Mouse (Mus musculus): ENCODE measurements around the gene Adrm1.

Gene Adrm1

DNA sequence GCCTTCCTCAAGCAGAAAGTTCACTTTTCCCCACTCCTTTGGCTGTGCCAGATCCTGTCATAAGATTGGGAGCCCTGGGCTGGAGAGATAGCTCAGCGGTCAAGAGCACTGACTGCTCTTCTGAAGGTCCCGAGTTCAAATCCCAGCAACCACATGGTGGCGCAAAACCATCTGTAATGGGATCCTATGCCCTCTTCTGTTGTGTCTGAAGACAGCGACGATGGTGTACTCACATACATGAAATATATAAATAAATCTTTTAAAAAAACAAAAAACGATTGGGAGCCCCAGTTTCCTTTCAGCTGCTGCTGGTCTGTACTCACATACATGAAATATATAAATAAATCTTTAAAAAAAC, 13.4 kb downstream of the Adrm1 start:
- no peak for DNase-seq (ENCODE audit: low spot score in 2 of 2)

DNA sequence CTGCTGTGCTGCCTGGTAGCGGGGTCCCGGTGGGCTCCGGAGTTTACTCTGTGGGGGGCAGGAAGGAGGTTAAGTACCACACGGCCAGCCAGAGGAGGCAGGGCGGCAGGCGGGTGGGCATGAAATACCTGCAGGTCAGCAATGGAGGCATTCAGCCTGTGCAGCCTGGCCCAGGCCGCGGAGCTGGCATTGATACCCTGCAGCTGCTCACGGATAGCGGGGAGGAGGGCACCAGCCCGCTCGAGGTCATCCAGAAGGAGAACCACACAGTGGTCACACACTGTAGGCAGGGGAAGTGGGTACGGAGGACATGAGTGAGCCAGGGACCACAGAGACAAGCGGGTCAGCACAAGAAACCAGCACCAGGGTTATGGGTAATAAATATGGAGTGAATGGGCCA, 14.4 kb downstream of the Adrm1 start:
- no peak for DNase-seq (ENCODE audit: low spot score in 2 of 2)

DNA sequence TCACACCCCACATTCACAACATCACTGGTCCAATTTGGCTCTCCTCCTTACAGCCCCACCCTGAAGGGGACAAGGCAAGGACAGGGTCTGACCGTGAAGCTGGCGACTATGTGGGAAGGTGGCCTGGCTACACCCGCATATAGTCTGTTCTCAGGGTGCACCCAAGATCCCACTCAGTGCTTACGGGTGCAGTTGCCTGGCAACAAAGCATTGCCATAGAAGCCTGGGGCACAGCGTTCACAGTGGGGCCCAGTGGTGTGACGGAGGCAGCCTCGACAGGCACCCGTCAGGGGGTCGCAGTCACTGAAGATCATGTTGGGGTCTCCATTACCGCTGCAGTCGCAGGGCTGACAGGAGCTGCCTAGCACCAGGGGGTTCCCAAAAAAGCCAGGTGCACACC, 16.1 kb downstream of the Adrm1 start:
- no peak for DNase-seq (ENCODE audit: low spot score in 2 of 2)

DNA sequence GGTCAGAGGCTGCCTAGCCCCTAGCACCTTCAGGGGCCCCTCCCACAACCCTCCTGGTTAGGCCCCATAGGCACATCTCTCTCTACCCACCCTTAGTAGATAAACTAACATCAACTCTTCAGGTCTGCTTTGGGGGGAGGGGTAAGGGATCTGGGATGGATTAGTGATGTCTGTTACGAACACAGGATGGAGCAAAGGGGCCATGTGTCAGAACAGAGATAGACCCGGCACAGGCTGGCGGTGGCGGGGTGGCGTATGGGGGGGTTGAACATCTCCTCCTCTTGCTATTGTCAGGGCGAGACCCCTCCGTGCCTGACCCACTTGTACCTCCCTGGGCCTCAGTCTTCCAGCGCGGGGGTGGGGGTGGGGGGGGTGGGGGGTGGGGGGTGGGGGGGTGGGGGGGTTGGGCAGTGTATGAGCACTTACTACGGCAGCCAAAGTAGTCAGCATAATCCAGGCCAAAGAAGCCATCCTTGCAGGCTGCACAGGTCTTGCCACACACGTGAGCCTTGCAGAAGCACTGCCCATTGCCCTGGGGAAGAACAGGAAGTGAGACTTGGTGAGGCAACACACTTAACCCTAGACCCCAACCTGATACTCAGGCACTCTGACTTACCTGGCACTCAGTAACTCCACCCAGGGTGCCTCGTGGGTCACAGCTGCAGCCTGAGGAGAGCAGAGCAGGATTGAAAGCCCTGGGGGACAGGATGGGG, 25.5 kb downstream of the Adrm1 start:
- no peak for DNase-seq (ENCODE audit: low spot score in 2 of 2)

DNA sequence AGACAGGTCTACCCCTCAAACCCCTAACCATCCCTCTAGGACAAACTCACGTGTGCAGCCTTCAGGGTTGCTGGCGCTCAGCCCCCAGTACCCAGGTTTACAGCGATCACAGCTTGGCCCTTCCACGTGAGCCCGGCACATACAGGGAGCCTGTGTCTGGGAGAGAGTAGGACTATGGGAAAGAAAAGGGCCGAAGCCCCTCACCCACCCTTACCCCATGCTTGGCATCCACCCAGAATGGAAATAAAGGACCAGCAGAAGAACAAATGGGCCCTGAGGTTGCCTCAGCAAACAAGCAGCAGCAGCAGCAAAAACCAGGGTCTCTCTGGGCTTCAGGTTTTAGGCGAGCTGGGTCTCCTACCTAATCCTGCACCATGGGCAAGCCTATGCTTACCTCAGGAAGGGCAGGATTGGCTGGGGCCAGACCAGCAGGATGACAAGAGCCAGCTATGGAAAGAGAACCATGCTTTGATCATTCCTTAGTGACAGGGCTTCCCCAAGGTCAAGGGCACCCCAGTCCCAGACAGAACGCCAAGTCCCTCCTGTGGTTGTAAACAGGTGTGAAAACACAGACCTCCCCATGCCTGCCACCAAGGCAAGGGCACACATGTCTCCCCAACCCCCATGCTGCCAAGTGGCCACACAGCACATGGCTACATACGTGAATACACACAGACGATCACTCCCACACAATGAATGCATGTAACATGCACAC, 26.2 kb downstream of the Adrm1 start:
- no peak for DNase-seq (ENCODE audit: low spot score in 2 of 2)

DNA sequence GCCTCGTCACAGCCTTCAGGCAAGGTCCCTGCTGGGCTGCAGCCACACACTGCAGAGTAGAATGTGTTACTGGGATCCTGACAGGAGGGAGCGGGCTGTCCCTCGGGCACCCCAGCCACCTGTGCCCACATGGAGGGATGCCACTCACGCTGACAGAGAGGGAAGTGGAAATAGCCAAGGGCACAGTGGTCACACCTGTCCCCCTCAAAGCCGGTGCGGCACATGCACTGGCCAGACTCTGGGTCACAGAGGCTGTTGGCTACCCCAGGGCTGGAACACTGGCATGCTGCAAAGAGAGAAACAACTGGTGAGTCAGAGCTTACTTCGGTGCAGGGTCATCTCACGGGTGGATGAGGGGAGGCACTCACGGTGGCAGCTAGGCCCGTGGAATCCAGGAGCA, 27.5 kb downstream of the Adrm1 start:
- DNase-seq (ENCODE audit: low spot score in 2 of 2): no peak

DNA sequence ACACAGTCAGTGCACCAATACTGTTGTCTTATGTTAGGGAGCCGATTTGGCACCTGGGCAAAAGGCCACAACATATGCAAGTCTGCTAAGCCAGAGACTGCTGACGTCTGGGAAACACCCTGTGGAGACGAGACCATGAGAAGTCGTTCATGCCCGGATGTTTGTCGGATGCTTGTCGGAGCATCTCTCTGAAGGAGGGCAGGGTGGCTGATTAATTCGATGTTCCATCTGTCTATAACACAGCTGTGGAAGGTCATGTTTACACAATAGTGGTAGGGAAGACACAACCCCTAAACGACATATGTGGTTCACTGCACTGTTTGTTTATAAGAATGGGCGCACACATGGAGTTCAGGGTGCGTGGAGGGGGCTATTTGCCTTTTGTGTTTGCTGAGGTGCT, 29.4 kb downstream of the Adrm1 start:
- no peak for DNase-seq (ENCODE audit: low spot score in 2 of 2)

DNA sequence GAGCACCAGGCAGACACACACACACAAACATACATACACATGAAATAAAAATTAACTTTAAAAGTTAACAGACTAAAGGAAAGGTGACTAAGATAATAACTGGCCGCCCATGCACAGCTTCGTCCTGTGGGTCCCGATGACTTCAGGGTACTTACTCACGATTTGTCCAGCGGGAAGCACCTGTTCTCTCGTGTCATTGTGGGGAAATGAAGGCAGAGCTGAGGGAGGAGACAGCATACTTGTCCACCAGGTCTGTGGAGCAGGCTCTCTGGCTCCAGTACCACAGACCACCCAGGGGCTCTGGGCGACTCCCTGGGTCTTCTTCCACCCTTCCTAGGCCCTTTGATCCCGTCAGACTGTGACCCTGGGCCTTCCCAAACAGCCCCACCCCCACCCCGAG, 30.0 kb downstream of the Adrm1 start:
- DNase-seq (ENCODE audit: low spot score in 2 of 2): no peak

DNA sequence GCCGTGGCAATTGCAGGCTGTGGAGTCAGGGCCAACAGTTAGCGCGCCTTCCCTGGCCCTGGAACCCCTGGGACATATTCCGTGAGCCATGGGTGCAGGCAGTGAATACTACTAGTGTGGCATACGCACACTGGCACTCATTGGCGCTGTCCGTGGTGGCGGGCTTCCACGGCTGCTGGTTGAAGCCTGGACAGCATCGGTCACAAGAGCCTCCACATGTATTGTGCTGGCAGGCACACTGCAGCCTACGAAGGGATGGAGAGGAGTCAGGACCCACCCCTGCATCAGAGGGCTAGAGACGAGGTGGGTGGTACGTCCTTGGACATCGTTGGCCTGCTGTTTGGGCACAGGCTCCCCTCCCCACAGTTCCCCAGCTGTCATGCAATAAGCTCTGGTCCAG, 31.0 kb downstream of the Adrm1 start:
- no peak for DNase-seq (ENCODE audit: low spot score in 2 of 2)

DNA sequence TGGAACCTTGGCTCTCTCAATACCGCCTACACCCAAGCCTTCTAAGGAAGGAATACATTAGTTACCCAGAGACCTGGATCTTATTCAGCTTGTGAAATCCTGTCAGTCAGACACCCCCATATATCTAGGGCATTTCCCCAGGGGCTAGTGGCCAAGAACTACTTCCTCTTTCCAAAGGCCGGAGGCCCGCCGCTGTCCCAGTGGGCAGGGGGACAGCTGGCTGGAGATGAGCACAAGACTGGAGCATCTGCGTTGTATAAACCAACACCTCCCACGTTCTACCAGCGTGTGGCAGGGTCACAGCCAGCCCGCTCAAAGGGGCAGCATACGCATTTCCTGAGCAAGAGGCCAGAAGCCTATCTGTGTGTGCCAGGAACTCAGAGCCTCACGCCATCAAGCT, 31.5 kb downstream of the Adrm1 start:
- DNase-seq (ENCODE audit: low spot score in 2 of 2): no peak

DNA sequence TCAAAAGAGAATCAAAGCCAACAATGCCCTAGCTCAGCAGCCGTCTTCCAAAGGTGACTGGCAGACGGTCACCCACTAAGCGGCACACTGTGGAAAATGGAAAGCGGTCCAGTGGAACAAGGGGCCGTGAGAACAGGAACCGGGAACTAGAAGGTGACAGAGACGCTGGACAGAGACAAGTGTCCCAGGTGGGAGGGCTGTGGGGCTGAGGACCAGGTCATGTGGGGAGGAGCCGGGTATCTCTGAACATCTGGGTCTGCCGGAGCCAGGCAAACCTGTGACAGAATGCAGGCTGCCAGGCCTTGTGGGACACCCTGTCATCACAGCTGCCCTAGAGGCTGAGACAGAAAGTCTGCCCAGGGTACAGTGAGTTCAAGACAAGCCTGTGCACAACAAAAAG, 33.2 kb downstream of the Adrm1 start:
- no peak for DNase-seq (ENCODE audit: low spot score in 2 of 2)

DNA sequence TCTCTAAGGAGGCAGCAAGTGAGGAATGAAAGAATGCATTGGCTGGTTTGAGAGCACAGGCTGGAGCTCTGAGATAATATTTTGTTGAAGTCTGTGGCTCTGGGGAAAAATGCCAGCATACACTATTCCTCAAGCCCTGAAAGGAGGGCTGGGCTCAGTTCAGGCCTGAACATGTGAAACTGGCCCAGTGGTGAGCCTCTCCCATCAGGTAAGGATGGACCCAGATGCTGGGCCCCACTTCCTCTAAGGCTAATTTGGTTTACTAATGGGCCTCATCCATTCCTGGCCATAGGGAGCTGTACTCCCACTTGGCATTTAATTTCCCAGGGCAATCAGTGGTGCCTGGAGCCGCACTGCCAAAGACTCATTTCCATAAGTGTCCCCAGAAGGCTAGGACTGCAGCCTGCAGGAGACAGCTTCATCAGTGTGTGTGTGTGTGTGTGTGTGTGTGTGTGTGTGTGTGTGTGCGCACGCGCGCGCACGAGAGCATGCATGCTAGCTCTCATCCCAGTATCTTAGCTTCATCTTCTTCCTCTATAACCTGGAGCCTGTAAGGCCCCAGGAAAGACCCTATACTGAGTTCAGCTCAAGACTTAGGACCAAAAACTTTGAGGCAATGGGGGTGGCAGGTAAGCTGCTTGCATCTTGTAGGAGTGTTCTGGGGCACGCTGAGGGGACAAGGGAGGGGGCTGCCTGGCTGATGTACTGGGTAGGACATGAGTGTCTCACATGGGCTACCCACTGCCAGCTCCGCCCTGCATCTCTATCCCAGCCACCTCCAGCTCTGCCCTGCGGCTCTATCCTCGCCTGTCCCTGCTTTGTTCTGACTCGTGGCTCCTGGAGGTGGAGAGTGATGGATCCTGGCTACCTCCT, 34.0 kb downstream of the Adrm1 start:
- DNase-seq (ENCODE audit: low spot score in 2 of 2): no peak

DNA sequence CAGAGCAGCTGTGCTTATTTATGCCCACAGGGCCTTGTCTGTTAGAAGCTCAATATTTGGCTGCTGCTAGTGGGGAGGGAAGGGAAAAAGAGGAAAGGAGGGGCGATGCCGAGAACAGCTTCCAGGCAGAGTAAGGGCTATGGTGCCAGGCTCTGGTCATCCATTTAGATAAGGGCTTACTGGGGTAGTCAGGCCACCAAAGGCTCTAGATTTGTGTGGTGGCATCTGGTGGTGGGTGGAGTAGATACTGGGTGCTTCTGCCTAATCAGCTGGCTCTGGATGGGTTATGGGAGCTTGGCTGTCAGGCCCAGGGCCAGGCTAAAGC, 34.6 kb downstream of the Adrm1 start:
- no peak for DNase-seq (ENCODE audit: low spot score in 2 of 2)

DNA sequence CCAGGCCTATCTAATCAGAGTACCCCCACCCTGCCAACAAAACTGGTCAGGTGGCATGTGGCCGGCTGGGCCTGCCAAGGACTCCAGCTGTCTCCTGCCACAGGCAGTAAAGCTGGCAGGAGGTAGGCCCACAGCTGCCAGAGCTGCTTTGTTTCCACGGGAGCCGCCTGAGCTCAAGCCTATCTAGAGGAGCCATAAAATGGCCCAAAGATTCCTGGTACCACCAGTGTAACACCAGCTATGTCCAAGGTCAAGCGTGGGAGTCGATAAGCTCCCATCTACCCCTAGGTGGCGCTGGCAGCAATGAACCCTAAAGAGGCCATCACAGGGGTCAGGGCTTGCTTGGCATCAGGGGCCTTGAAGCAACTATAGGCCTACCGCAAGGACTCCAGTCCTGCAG, 36.6 kb downstream of the Adrm1 start:
- DNase-seq (ENCODE audit: low spot score in 2 of 2): peak in 1 of 2 experiments; percentile 61

DNA sequence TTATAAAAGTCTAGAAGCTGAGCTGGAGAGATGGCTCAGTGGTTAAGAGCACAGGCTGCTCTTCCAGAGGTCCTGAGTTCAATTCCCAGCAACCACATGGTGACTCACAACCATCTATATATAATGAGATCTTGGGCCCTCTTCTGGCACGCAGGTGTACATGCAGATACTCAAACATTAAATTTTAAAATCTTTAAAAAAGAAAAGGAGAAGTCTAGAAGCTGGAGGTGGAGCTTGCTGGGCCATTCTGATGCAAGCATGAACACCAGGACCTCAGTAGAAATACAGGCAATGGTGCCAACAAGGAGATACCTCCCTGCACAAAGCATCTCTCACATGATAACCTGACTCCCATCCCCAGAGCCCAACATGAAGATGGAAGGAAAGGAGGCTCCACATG, 37.7 kb downstream of the Adrm1 start:
- DNase-seq (ENCODE audit: low spot score in 2 of 2): no peak

DNA sequence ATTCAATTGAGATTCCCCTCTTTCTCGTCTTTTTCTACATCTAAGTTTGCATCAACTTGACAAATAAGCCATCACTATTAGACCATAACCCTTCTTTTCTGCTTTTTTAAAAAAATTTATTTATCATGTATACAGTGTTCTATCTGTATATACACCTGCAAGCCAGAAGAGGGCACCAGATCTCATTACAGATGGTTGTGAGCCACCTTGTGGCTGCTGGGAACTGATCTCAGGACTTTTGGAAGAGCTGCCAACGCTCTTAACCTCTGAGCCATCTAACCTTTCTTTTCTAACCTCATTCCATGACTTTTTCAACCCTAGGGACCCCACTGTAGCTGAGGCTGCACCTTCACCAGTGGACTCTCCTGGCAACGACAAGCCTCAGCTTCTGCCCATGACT, 41.0 kb downstream of the Adrm1 start:
- DNase-seq (ENCODE audit: low spot score in 2 of 2): no peak

DNA sequence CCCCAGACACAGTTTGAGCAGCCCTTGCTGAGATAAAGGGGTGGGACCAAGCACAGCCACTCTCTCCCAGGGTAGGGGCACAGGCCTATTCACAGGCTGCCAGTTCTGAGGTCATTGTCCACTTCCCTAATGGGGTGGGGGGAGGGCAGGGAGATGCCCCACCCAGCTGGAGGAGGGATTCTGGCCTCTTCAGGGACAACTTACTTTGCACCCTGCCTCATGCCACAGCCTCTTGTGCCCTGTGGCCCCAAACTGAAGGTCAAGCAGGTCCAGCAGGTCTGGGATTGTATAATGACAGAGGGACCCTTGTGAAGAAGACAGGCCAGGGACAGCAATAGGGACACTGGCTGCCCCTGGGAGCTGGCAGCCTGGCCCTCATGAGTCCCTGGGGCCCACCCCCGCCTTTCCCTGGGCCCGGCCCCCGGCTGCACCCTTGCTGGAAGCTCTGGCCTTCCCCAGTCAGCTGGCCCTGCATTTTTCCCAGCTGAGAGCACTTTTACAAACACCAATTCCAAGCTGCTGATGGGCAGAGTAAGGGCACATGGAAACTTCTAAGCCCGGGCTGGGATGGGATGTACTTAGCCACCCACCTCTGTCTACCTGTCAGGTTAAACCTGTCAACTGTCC, 43.2 kb downstream of the Adrm1 start:
- no peak for DNase-seq (ENCODE audit: low spot score in 2 of 2)

DNA sequence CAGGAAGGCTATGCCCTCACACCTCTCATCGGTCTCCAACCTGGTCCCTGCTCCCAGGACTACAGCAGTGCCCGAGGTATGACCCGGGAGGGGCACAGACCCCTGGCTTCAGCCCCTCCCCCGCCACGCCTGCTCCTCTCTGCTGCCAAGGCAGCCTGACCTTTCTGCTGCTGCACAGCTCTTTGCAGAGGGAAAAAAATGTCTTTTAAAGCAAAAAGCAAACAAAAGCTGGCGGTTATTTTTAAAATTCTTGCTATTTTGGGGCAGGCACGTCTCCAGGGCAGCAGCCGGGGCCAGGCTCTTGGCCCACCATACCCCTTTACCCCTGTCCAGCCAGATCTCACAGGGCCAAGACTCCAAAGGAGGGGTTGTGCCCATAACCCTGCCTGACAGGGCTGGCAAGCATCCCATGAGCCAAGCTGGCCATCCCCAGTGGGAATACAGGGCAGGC, 43.8 kb downstream of the Adrm1 start:
- no peak for DNase-seq (ENCODE audit: low spot score in 2 of 2)

DNA sequence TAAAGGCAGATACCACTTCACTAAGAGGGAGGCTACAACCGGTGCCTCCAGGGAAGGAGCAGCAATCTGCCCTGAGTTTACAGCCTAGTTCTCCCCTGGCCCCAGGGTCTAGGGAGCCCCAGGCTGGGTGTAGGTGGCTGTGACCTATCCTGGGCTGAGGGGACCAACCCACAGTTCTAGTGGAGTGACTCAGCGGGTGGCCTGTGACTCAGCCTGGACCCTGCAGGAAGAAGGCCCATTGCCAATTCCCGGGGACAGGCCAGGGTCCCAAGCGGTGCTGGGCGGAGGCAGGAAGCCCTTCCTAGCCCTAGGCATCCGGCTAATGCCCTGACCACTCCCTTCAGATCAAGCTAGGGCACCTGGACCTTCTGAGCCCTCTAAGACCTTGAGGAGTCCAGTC, 44.7 kb downstream of the Adrm1 start:
- DNase-seq (ENCODE audit: low spot score in 2 of 2): no peak

DNA sequence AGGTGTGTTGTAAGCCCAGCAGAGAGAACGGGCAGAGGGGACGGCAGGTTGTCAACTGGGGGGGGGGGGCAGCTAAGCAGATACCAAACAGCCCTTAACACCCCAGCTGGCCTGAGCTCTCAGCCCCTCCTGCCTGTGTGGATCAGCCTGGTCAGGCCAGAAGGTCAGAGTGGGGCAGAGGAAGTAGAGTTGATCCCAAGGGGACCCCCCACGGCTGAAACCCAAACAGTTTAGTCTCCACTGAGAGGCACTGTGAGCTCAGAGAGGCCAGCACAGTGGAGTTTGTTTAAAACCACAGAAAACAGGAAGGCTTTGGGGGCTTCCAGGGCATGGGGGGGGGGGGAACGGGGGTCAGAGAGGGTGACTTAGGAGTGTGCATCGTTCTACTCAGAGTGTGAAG, 45.6 kb downstream of the Adrm1 start:
- peak in 1 of 2 experiments; percentile 16 for DNase-seq (ENCODE audit: low spot score in 2 of 2)

DNA sequence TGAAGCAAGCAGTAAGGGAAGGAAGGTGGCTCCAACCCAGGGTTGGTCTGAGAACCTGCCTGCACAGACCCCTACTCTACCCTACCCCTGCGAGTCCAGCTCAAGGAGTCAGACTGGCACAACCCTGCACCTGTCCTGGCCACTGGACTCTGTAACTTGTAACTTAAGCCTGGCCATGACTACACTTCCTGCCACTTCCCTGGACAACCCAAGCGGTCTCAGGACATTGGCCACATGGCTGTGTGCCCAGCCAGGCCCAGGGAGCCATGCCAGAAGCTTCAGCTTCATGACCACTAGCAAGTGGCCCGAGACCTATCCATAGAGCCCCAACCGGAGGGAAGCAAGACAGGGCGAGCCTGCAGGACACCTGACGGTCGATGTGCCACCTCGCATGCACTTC, 46.3 kb downstream of the Adrm1 start:
- DNase-seq (ENCODE audit: low spot score in 2 of 2): peak; percentile 4 to 19

DNA sequence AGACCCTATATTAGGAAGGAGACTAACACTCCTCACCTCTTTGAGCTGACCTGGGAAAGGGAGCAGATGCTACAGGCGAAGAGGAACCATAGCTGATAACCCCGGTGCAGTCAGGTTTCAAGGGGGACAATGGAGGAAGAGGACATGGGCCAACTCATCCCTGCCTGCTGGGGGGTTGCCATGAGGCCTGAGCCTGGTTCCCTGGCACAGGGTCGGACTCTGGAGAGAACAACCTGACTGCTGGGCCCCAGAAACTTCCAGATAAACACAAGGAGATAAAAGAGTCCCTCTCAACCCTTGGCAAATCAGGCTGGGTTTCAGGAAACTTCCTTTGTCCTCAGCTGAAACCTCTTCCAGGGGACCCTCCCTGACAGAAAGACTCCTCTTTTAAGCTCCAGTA, 47.0 kb downstream of the Adrm1 start:
- DNase-seq (ENCODE audit: low spot score in 2 of 2): peak; percentile 3 to 13
